Mouse (Mus musculus): ENCODE data around the gene Gsc2. TPM values are rescaled to one million over a fixed set of nuclear protein-coding genes. Genes with fewer than 3 reads are reported as not detected.
A peak's percentile ranks its signal among the peaks of the same experiment; 100 is the strongest.

Gene Gsc2
- total RNA-seq, 1 experiment from 2014 or later = not detected

DNA sequence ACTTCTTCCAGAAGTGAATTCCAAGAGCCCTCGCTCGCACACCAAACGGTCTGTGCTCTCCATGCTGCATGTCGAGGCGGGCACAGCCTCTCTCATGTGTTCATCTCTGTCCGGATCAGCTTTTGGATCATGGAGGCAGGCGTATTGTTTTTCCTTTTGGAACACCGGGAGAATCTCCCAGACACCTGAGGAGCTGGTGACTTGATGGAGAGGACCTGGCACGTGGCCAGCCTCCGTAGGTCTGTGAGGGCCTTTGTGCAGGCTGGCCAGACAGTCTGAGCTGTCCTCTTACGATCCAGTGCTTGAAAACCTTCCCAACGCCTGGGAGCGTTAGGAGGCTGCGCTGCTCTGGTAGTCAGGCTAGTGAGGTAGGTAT is 7.3 kb upstream of the Gsc2 start:
- DNase-seq = peak; percentile 30

DNA sequence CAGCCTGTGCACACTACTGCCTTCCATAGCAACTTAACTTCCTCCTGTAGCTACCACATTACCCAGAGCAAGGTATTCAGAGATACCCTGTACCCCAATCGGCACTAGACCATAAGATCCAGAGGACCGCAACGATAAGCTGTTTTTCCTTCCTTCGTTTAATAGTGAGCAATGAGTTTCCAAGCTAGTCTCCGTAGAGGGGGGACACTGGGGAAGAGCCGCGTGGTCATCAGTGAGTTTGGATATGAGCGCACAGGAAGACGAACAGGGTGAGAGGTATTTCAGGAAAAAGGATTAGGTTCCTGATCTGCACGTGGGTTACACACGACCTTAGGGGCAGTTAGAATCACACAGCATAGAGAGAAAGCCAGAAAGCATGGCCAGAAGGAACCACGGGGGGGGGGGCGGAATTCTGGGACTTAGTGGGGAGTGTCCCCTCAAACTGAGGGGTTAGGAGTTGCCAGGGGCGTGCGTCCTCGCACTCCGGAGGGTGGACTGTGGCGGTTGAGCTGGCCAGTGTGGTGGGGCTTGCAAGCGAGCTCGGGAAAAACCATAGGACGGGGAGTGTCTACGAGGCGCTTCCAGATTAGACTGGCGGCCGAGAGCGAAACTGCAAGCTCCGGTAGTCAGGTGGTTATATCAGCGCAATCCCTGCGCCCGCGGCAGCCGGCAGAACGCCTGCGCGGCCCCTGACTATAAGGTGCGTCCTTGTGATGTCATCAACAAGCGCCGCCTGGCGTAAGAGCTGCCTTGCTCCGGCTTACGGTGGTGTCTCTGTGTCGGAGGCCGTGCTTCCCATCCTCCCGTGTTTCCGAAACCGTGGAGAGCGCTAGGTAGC is 6.7 kb upstream of the Gsc2 start:
- peak; percentile 93 for DNase-seq

DNA sequence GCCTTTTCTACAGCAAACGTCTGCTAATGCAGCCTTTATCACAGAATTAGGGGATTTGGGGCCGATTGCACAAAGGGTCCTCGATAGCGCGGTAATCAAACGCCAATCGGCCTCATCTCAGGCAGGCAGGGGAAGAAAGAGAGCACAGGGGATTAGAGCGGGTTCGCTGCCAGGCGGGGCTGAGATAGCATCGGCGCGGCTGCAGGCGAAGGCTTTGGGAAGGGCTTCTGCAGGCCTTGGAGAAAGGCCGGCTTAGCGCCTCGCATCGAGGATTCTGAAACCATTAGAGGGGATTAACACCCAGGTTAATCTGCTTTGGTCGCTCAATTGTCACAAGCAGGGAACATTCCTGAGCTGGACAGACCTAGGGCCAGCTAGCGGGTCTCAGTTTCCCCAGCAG is 5.7 kb upstream of the Gsc2 start:
- DNase-seq = no peak

DNA sequence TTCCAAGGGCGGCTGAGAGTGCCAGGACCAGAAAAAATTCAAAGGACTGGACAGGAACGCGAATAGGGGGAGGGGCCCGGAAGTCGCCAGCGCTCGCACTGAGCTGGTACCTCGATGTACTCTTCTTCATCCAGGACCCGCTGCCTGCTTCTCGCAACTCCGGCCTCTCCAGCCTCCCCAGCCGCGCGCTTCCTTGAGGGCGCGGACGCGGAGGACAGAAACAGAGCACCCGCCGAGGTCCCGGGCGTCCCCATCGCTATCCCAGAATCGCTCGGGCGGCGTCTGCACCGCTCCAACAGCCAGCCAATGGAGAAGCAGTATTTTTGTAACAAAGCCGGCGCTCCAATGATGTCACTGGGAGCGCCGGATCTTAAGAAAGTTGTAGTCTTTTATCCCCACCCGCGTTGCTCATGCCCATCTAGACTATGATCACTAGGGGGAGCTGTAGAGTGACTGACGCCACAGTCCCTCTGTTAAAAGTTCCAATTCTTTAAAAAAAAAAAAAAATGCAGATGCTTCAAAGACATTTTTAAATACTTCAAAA is 3.7 kb downstream of the Gsc2 start, which contains the start of gene Ess2:
Gene Ess2 (minus strand): TSS at position 297 of the 544 bp plus-strand sequence.
- peak; percentile 81 for DNase-seq

DNA sequence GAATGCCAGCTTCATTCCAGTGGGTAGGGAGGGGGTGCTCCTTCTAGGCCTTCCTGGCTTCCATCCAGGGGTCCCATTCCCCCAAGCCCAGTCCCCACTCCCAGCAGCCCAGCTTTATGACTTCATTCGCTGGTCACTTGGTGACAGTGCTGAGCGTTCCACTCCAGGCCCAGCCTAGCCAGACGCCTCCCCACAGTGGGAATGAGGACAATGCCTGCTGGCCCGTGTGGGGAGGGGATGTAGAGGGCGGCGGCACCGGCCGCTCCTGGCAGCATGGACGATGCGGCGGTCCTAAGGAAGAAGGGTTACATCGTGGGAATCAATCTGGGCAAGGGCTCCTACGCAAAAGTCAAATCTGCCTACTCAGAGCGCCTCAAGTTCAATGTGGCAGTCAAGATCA is 16.4 kb downstream of the Gsc2 start, which contains the start of the genes Dgcr2 and Tssk2:
Gene Dgcr2 (minus strand): TSS at position 101 of the 400 bp plus-strand sequence.
Gene Tssk2 (plus strand): TSS at position 176 of the 400 bp plus-strand sequence.
- DNase-seq = no peak

DNA sequence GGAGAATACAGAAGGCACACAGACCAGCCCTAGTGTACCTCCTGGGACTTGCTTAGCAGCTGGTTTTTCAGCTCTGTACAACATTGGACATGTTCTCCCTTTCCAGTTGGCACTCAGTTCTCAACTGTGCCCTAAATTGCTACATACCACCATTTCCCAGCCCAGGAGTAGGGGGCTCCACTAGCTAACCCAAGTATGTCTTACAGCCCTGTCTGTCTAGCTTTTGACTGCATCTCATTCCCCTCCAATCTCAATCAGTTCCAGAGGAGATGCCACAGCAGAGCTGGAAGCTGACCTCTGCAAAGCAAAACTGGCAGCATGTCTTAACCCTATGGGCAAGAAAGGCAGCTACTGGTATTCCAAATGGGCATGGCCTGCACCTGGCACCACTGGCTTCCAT is 18.8 kb downstream of the Gsc2 start:
- no peak for DNase-seq

DNA sequence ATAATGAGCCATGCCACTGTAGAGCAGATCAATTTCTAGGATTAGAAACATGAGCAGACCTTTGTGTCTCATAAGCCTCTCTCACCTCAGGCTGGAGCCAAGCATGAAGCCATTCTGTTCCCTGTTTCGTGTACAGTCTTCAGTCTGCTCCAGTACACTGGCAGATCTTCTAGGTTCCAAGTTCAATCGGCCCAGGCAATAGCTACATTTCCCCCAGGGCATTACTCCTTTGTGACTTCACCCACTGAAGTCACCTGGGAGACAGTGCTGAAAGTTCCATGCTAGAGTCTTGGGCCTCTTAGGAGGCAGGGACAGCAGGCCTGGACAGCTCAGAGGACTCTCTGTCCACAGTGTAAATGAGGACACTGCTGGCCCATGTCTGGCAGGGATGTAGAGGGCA is 20.9 kb downstream of the Gsc2 start, which contains the start of gene Tssk1:
Gene Tssk1 (plus strand): TSS at position 301 of the 400 bp plus-strand sequence.
- no peak for DNase-seq

DNA sequence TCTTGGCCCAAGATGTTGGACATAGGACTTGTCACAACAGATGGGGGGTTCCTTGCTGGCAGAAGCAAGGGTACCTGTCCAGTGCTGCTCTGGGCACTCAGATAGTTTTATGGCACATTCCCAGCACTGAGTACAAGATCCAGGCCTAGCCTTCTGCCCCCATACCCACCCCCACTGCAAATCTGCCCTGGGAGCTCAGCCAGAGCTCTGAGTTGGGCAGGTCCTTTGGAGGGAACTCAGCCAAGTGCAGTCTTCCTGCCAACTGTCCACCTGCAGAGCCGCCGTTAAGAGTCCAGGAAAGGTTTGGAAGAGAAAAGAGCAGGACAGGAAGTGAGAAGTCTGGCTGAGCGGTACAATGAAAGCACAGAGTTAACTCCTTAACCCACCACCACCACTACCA is 22.3 kb downstream of the Gsc2 start:
- peak; percentile 20 for DNase-seq

DNA sequence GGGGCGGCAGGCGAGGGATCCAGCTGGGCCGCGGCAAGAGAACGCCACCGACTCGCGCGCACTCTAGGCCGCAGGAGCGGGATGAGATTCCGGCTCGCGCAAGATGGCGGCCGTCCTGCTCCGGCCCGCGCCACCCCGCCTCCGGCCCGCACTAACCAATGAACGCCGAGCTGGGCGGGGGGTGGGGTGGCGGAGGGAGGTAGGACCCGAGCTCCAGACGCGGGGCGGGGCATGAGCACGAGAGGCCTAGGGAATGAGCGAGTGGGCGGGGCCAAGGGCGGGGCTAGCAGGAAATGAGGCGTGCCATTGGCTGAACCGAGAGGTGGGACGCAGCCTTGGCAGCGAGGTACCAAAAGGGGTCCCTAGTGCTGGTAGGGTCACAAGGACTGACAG is 23.3 kb downstream of the Gsc2 start, which contains the start of gene Gm20518:
Gene Gm20518 (minus strand): TSS at position 105 of the 393 bp plus-strand sequence.
- DNase-seq = peak; percentile 99

DNA sequence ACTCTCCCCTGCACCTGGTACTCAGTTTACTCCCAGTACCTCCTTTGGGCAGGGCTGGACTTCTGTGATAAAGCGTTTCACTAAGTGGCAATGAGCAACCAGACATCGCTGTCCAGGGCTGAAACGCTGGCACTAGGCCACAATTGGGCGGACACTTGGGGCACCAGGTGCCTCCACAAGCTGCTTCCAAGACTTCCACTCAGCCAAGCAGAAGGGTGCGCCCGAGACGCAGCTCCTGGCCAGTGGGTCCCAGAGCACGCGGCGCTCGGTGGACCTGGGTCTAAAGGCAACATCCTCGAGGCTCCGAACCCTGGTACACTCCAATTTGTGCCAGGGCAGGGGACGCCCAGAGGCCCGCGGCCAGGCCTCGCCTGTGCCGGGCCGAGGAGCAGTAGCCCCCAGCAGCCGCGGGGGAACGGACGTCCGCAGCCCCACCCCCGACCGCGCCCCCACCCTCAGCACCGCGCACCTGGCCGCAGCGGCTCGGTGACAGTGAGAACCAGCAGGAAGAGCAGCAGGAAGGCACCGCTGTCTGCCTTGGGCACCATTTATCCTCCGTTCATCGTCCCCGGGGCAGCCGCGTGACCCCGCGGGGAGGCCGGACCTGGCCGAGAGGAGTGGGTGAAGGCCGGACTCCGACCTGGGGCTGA is 23.8 kb downstream of the Gsc2 start:
- DNase-seq = peak; percentile 89

DNA sequence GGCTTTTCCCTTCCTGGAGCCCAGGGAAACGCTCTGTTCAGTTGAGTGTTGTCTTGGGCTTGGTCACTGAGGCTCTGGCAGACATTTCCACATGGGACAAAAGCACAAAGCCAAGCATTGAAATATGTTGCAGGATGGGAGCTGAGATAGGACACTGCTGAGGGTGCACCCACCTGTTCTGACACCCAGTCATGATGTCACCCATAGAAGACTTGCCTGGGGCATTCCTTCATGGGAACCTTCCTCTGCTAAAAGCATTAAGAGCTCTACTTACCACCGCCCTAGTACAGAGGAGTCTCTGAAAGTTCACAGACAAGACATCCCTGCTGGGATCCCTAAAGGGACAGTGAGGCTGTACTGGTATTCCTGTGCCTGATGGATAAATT is 24.5 kb downstream of the Gsc2 start:
- no peak for DNase-seq

DNA sequence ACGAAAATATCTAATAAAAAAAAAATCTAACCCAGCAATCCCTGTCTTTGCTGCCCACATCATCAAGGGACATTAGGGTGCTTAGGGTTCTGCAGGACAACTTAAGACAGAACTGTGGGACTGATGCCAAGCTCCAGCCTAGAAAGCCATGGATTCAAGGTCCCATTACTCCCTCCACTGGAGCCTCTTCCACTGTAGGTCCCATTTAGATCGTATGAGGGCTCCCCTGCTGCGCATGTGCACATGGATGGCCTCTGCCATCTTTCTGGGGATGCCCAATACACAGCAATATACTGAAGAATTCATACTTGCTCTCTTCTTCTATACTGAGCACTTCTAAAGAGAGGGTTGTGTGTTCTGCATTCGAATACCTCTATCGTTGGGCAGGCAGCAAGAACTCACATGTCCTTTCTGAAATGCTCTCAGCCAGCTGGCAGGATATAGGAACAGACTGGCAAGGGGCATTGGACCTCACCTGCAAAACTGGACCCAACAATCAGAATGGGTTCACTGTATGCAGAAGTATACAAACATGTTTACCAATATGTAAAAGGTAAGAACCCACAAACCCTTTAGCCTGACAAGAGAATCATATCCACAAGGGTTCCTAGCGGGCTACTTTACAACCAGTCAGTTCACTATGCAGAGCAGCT is 25.0 kb downstream of the Gsc2 start:
- no peak for DNase-seq

DNA sequence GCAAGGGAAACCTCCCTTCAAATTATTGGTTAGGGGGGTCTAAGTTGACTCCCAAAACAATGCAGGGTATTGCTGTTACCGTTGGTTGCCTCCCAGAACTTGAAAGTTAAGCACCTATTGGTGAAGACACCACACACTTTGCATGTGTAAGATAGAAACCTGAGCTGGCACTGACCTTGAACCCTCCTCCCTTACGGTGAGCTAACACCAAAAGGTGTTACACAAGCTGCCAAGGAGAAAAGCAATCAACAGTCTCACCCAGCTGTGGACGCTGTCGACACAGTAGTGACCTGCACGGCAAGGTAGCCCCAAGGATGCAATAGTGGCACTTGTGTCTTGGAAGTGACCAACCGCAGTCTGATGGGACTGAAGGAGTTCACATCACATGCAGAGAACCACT is 30.7 kb downstream of the Gsc2 start:
- DNase-seq = no peak

DNA sequence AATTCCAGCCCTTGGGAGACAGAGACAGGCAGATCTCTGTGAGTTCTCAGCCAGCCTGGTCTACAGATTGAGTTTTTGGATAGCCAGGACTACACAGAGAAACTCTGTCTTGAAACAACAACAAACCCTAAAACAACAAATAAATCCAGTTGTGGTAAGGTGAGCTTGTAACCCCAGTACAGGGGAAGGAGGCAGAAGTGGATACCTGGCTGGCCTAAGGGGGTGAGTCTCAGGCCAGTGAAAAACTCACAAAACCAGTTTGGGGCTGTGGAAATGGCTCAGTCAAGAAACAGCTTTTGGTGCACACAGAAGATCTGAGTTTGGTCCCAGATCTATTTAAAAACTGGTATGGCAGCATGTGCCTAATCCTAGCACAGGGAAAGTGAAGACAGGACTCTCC is 32.7 kb downstream of the Gsc2 start:
- no peak for DNase-seq

DNA sequence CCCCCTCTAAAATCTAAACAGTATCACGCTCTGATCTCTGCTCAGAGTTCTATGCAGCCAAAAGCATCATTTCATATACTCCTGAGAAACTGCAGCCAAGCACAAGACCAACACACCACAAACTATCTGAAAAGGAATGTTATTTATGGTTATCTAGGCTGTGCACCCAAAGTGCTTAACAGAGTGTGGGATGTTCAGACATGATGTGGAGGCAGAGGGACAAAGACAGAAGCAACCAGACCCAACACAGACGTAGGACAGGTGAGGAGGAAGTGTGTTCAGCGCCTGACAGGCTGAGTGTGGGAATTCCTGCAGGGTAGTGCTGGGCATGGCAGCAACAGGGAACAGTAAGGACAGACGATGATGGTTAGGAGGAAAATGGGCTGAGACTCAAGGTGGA is 35.3 kb downstream of the Gsc2 start:
- no peak for DNase-seq

DNA sequence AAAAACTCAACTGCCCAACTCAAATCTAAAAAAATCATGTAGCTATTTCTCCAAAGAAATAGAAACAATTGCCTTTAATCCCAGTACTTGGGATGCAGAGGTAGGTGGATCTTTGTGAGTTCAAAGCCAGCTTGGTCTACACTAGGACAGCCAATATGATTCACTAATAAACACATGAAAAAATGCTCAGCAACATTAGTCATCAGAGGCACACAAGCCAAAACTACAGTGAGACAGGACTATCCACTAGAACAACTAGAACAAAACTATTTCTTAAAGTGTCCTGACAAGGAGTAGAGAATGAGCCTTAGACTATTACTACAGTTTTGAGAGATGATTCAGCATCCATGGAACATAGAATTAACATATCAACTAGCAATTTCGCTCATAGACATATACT is 38.8 kb downstream of the Gsc2 start:
- no peak for DNase-seq

DNA sequence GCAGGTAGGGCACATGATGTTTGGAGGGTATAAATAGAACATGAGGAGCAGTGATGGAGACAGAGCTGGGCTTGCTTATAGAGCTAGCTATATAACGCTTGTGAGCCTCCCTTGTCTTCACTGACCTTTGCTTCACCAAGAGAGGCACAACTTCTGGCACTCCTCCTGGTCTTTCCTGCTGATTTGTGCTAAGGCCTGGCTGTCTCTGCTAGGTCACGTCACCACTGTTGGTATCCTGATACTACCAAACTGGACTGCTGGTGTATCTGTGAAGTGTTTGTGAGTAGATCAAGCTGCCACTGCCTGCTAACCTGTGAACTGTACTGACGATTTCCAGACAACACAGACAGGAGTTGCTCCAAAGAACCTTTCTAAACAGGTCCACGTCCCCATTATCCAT is 39.7 kb downstream of the Gsc2 start:
- DNase-seq = no peak

DNA sequence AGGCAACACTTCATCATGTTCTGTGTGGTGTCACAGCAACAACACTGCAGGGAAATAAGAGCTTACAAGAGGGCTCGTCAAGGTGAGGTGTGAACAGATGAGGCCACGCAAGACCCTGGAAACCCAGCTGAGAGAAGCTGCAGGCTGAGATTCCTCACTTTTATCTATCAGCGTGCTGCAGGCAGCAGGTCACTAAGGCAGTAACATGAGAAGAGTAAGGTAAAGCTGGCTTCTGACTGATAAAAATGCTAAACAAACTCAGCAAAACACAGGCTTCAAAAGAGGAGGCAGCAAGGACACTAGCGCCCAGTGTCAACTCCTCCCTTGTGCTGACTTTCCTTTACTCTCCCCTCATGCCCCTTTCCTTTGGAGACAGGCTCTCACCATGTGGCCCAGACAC is 41.9 kb downstream of the Gsc2 start:
- no peak for DNase-seq

DNA sequence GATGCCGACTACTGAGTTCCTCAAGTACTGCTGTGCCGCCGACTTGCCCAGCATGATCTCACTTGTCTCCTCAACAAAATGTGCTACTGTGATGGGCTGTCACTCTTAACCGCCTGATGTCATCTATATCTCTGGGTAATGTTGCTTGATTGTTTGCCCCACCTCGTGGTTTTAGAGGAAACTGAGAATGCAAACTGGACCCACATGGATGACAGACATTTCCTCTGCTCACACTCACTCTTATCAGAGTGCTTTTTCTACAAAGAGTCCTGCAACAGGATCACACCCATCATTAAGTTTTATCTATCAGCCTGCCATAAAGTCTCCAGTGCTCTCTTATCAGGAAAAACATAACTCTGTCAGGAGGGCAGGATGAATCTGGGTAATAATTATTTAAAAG is 43.6 kb downstream of the Gsc2 start:
- no peak for DNase-seq

DNA sequence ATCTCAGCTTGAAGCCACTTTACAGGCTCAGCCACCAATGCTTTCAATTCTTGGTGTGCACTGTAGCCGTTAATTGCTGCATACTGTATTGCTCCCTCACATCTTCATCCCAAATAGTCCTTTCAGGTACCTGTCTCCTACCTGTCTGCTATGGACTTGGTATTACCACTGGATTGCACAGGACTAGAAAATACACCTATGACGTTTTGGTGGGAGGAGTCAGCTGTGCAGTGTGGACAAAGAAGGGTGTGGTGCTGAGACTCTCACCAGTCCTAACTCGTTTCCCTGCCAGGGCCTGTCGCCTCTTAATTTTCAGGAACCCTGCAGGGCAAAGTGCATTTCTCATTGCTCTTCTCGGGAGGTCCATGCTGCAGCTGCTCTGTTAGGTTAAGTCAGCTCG is 49.1 kb downstream of the Gsc2 start:
- no peak for DNase-seq

DNA sequence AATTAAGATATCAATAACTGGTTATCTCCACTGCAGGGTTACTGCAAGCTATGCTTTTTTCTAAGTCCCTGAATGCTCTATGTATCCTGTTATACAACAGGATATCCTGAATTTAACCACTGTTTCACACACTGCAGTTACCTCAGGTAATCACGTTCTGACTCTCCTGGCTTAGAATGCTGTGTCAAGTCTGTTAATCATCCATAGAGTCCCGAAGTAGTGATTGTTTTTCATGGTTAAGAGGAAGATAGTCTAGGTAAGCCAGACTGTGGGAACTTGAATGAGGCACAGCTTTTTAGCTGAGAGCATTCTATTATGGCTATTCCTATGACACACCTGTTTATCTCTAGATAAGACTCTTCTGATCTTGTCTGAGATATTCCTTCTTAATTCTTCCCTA is 49.6 kb downstream of the Gsc2 start:
- no peak for DNase-seq

Data from adrenal gland, postnatal 25 days (tissue).